Mouse (Mus musculus): ENCODE data around the gene Cog7.

GRCm38 (mm10) chr7:121871631-121872030 lies 109.9 kb downstream of the Cog7 start:
- TF ChIP-seq POLR2A (IDR thresholded peaks at IDR 0.05; ENCODE audit: low read depth, low read length) (no peak), CTCF (conservative IDR thresholded peaks at IDR 0.05; ENCODE audit: insufficient read depth, insufficient read length, low read depth, low read length) (no peak)

All from kidney, adult 2 months (tissue).